Mouse (Mus musculus) heart, adult 18-20 months (tissue): Measurements from ENCODE around the gene Pgk1. TPM values are rescaled to one million over a fixed set of nuclear protein-coding genes. Genes with fewer than 3 reads are reported as not detected.

Source experiments
- DNase-seq, 2 experiments: peaks; one replicate each; pipeline ENCODE4 v3.0.0; 2021 to 2022; ENCODE audit warnings: mixed read lengths in 1 of 2
- total RNA-seq, 2 experiments: library from RNA; stranded (reverse); gene quantifications; 2 replicates each; pipeline ENCODE4 v1.2.3; 2021

Gene Pgk1
- total RNA-seq, 2 experiments from 2014 or later = 458 to 480 TPM

DNA sequence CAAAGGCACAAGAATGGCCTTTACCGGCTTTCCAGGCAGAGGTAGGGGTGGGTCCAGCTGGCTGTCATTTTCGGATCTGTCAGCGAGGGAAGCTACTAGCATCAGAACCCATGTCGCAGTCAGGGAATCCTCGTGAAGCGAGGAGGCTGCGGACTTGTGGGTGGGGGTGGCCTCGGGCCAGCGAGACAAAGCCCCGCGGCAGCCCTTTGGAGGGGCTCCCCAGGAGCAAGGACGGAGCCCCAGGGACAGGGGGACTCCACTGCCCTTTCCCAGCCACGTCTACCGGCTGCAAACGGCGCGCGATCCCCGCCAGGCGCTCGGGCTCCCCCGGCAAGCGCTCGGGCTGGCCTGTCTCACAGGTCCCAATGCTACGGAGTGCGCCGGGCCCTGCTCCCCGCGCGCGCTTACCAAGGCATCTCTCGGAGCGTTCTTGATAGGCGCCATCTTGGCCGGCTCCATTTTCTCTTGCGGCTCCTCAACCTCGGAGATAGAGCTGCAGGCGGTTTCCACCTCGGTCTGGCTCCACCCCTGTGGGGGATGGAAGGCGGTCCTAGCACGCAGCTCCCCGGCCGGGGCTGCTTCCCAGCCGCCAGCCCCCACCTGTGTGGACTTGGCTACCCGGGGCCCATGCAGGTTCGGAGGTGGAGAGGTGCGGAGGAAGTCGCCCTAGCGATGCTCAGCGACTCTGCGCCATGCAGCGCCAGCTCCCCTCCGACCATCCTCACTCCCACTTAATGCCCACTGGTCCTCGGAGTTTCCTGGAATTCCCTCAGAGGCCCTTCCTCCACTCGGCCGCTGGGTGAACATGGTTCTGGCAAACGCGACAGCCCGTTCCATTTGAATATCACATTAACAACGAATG, 32.5 kb downstream of the Pgk1 start:
- DNase-seq = peak; percentile 76 to 77

DNA sequence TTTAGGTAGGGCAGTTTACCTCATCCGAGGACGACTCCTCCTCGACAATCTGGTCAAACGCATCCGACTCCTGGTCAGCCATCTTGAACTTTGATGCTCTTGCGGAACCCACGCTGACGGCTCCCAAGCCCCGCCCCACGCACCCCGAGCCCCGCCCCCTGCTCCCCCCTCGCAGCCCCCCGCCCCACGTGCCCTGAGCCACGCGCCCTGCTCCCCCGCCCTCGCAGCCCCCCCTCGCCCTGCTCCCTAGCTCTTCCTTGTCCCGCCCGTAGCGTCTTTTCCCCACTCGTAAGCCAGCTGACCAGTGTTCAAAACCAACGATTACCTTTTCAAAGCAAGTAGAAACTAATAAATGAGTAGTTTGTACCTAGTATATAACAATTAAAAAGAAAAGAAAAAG, 34.2 kb downstream of the Pgk1 start, which contains the start of gene Taf9b:
Gene Taf9b (minus strand): TSS at position 101 of the 400 bp plus-strand sequence.
- no peak for DNase-seq

Other genes starting within 250 kb of the Pgk1 start
- 10 to 100 TPM; 38.1 to 47.6 TPM for gene Magt1, start 175.2 kb upstream of the Pgk1 start, total RNA-seq
- 1,000 to 10,000 TPM; 1,613 to 1,714 TPM for gene Cox7b, start 171.4 kb upstream of the Pgk1 start, total RNA-seq
- gene Atp7a, start 159.8 kb upstream of the Pgk1 start, total RNA-seq = 1 to 10 TPM; 7.7 to 8.7 TPM
- 1 to 10 TPM; 1.0 to 1.1 TPM for gene Tlr13, start 43.9 kb upstream of the Pgk1 start, total RNA-seq
- 10 to 100 TPM in 1 of 2 experiments, 1 to 10 TPM in 1; 6.9 to 10.7 TPM for gene Taf9b, start 34.1 kb downstream of the Pgk1 start, total RNA-seq
- not detected for gene Fnd3c2, start 68.3 kb downstream of the Pgk1 start, total RNA-seq